Mouse (Mus musculus): ENCODE results near the gene Cpsf4l.

The Cpsf4l gene

GRCm38 (mm10) chr11:113709731-113710256 is at the start of gene Cpsf4l:
TSS of gene Cpsf4l (minus strand) at chr11:113710017.
- DNase-seq, result peak; percentile 95

GRCm38 (mm10) chr11:113758851-113759250 is 49.0 kb upstream of the Cpsf4l start:
- DNase-seq, result no peak

- no peak for DNase-seq
Measured at GRCm38 (mm10) chr11:113756578-113756977, 46.8 kb upstream of the Cpsf4l start.

GRCm38 (mm10) chr11:113755878-113756277 is 46.1 kb upstream of the Cpsf4l start:
- no peak for DNase-seq

- no peak for DNase-seq
Measured at GRCm38 (mm10) chr11:113754845-113755244, 45.0 kb upstream of the Cpsf4l start.

GRCm38 (mm10) chr11:113752685-113753430 is 43.0 kb upstream of the Cpsf4l start:
- DNase-seq, result no peak

- no peak for DNase-seq
Measured at GRCm38 (mm10) chr11:113752158-113752661, 42.4 kb upstream of the Cpsf4l start.

- DNase-seq, result peak; percentile 96
Measured at GRCm38 (mm10) chr11:113751484-113752084, 41.8 kb upstream of the Cpsf4l start, which contains the start of gene Cdc42ep4. TSS of gene Cdc42ep4 (minus strand) at chr11:113751881.

GRCm38 (mm10) chr11:113750571-113751483 is 41.0 kb upstream of the Cpsf4l start:
- peak; percentile 88 for DNase-seq

GRCm38 (mm10) chr11:113749749-113750351 is 40.0 kb upstream of the Cpsf4l start:
- DNase-seq, result peak; percentile 83

GRCm38 (mm10) chr11:113748797-113749521 is 39.1 kb upstream of the Cpsf4l start:
- peak; percentile 56 for DNase-seq

- DNase-seq, result no peak
Measured at GRCm38 (mm10) chr11:113747725-113748380, 38.0 kb upstream of the Cpsf4l start.

- DNase-seq, result peak; percentile 59
Measured at GRCm38 (mm10) chr11:113747056-113747455, 37.2 kb upstream of the Cpsf4l start.

- DNase-seq, result no peak
Measured at GRCm38 (mm10) chr11:113745961-113746360, 36.1 kb upstream of the Cpsf4l start.

- no peak for DNase-seq
Measured at GRCm38 (mm10) chr11:113742998-113743397, 33.2 kb upstream of the Cpsf4l start.

- DNase-seq, result no peak
Measured at GRCm38 (mm10) chr11:113740100-113740499, 30.3 kb upstream of the Cpsf4l start.

GRCm38 (mm10) chr11:113739213-113739612 is 29.4 kb upstream of the Cpsf4l start:
- no peak for DNase-seq

GRCm38 (mm10) chr11:113737912-113738311 is 28.1 kb upstream of the Cpsf4l start:
- no peak for DNase-seq

- DNase-seq, result no peak
Measured at GRCm38 (mm10) chr11:113737553-113737854, 27.7 kb upstream of the Cpsf4l start.

GRCm38 (mm10) chr11:113736848-113737552 is 27.2 kb upstream of the Cpsf4l start:
- no peak for DNase-seq

GRCm38 (mm10) chr11:113735151-113735550 is 25.3 kb upstream of the Cpsf4l start:
- no peak for DNase-seq

Measured in retina, postnatal 1 day (tissue).